Comparison of ENCODE assay signal across 9 mouse cellular contexts in genomic region chr10:42962181-42962601, GRCm38 (mm10).
DNase-seq lines count a peak whose midpoint lies in the region; ATAC-seq and TF ChIP-seq lines count a peak whose summit lies in the region.
"Had no signal": no experiment of that assay in that cellular context is flagged by ENCODE, and none has a peak within 500 bp of the region (broad histone marks: within the 10 kb centered on the region; RNA-seq: fewer than 3 reads in every experiment).

No protein-coding gene starts in this region.

- no peak overlapping the region for H3K4me2 ChIP-seq in lung, postnatal 0 days (replicated peaks; ENCODE audit: low read depth, low read length)
- H3K4me2 ChIP-seq in embryonic facial prominence, embryonic 12.5 days (replicated peaks), result no peak overlapping the region
- peak overlapping the region; percentile 51 for H3K4me2 ChIP-seq in liver, postnatal 0 days (ENCODE audit: low read depth, low read length)
- no peak overlapping the region for H3K4me2 ChIP-seq in midbrain, embryonic 11.5 days
- H3K4me2 ChIP-seq: hindbrain, embryonic 15.5 days had no signal

- H3K36me3 ChIP-seq in lung, postnatal 0 days (ENCODE audit: insufficient read depth, low read length), result no peaks in the 10 kb centered on the region
- no peaks in the 10 kb centered on the region for H3K36me3 ChIP-seq in embryonic facial prominence, embryonic 12.5 days
- H3K36me3 ChIP-seq in liver, postnatal 0 days (replicated peaks; ENCODE audit: insufficient read depth, low read length), result no peaks in the 10 kb centered on the region
- H3K36me3 ChIP-seq in midbrain, embryonic 11.5 days (ENCODE audit: control insufficient read depth, insufficient read depth, low read length), result no peaks in the 10 kb centered on the region
- H3K36me3 ChIP-seq: hindbrain, embryonic 15.5 days had no signal

- no peak for DNase-seq in lung, postnatal 0 days (ENCODE audit: low spot score)
- DNase-seq in lung, postnatal 36 days, result no peak
- DNase-seq in liver, postnatal 0 days, result no peak
- DNase-seq in thymus, postnatal 36 days, result peak; percentile 24 to 29
- no peak for DNase-seq in midbrain, embryonic 11.5 days (ENCODE audit: low spot score, missing footprints)
- no peak for DNase-seq in left cerebral cortex, adult 18-20 months (ENCODE audit: low spot score in 2 of 2)
- DNase-seq: adrenal gland, postnatal 14 days had no signal

- H3K27me3 ChIP-seq in lung, postnatal 0 days (replicated peaks; ENCODE audit: insufficient read depth, low read length), result no peaks in the 10 kb centered on the region
- H3K27me3 ChIP-seq in embryonic facial prominence, embryonic 12.5 days, result 0 out of 2 replicates have a peak, but pooled peaks cover 5% of the 10 kb centered on the region
- H3K27me3 ChIP-seq in liver, postnatal 0 days (ENCODE audit: insufficient read depth, low read length), result peaks cover 4% of the 10 kb centered on the region; the same call in 1 of the 2 replicates
- H3K27me3 ChIP-seq in midbrain, embryonic 11.5 days (ENCODE audit: control insufficient read depth, insufficient read depth, low read length), result peaks cover 3% of the 10 kb centered on the region; the same call in 1 of the 2 replicates
- H3K27me3 ChIP-seq: hindbrain, embryonic 15.5 days had no signal

- no peak for TF ChIP-seq EP300 in lung, postnatal 0 days (IDR thresholded peaks at IDR 0.05)
- TF ChIP-seq EP300 in liver, postnatal 0 days (IDR thresholded peaks at IDR 0.05; ENCODE audit: low read depth), result no peak

- H3K4me1 ChIP-seq in lung, postnatal 0 days (ENCODE audit: insufficient read depth, low read depth, low read length), result no peaks in the 10 kb centered on the region
- peaks cover 26% of the 10 kb centered on the region for H3K4me1 ChIP-seq in embryonic facial prominence, embryonic 12.5 days
- H3K4me1 ChIP-seq in liver, postnatal 0 days (ENCODE audit: insufficient read depth), result peaks cover 13% of the 10 kb centered on the region
- H3K4me1 ChIP-seq in midbrain, embryonic 11.5 days (ENCODE audit: control insufficient read depth, insufficient read depth, low read length), result peaks cover 5% of the 10 kb centered on the region

- no peak overlapping the region for H3K4me3 ChIP-seq in lung, postnatal 0 days (ENCODE audit: low read depth, low read length)
- no peak overlapping the region for H3K4me3 ChIP-seq in embryonic facial prominence, embryonic 12.5 days
- H3K4me3 ChIP-seq in liver, postnatal 0 days (ENCODE audit: low read depth, low read length), result peak overlapping the region; percentile 22; the same call in 1 of the 2 replicates
- H3K4me3 ChIP-seq in midbrain, embryonic 11.5 days (ENCODE audit: low read depth, low read length), result no peak overlapping the region
- H3K4me3 ChIP-seq: hindbrain, embryonic 15.5 days had no signal

- ATAC-seq in lung, postnatal 0 days, result peak; percentile 46
- ATAC-seq in embryonic facial prominence, embryonic 12.5 days (ENCODE audit: insufficient number of reproducible peaks, insufficient read depth, low FRiP score, low TSS enrichment), result no peak
- ATAC-seq in liver, postnatal 0 days, result no peak
- ATAC-seq in midbrain, embryonic 11.5 days (ENCODE audit: low FRiP score), result no peak

- H3K9ac ChIP-seq in lung, postnatal 0 days (replicated peaks; ENCODE audit: low read depth), result no peak overlapping the region
- no peak overlapping the region for H3K9ac ChIP-seq in embryonic facial prominence, embryonic 12.5 days
- H3K9ac ChIP-seq in liver, postnatal 0 days (replicated peaks), result no peak overlapping the region
- H3K9ac ChIP-seq in midbrain, embryonic 11.5 days (ENCODE audit: low read length), result no peak overlapping the region
- H3K9ac ChIP-seq: hindbrain, embryonic 15.5 days had no signal

- no peaks in the 10 kb centered on the region for H3K9me3 ChIP-seq in lung, postnatal 0 days (ENCODE audit: low read length)
- no peaks in the 10 kb centered on the region for H3K9me3 ChIP-seq in embryonic facial prominence, embryonic 12.5 days
- no peaks in the 10 kb centered on the region for H3K9me3 ChIP-seq in liver, postnatal 0 days (ENCODE audit: low read length)
- H3K9me3 ChIP-seq in midbrain, embryonic 11.5 days (ENCODE audit: control insufficient read depth, low read length), result no peaks in the 10 kb centered on the region
- H3K9me3 ChIP-seq: hindbrain, embryonic 15.5 days had no signal

- WGBS in lung, postnatal 0 days, result 56% methylated on average over 6 of the region's 6 CpGs
- 52% methylated on average over 6 of the region's 6 CpGs for WGBS in embryonic facial prominence, embryonic 12.5 days
- 23% methylated on average over 6 of the region's 6 CpGs for WGBS in liver, postnatal 0 days (ENCODE audit: insufficient replicate concordance)
- WGBS in midbrain, embryonic 11.5 days, result 85% methylated on average over 6 of the region's 6 CpGs

- no peak for TF ChIP-seq CTCF in lung, postnatal 0 days (IDR thresholded peaks at IDR 0.05)
- no peak for TF ChIP-seq CTCF in liver, postnatal 0 days (IDR thresholded peaks at IDR 0.05; ENCODE audit: low read depth)

- H3K27ac ChIP-seq in lung, postnatal 0 days (ENCODE audit: low read length), result no peak overlapping the region; the same call in 1 of the 2 replicates
- H3K27ac ChIP-seq in embryonic facial prominence, embryonic 12.5 days, result 0 out of 2 replicates have a peak overlapping the region, but pooled peaks have one; percentile 55
- 0 out of 2 replicates have a peak overlapping the region, but pooled peaks have one; percentile 16 for H3K27ac ChIP-seq in liver, postnatal 0 days (ENCODE audit: low read depth)
- H3K27ac ChIP-seq in midbrain, embryonic 11.5 days (ENCODE audit: low read depth, low read length), result no peak overlapping the region
- H3K27ac ChIP-seq: hindbrain, embryonic 15.5 days had no signal

Comparison
In these comparisons a context has a peak if more than half of its experiments do, and no peak if none do; other contexts are left out.
1. DNase-seq: peak in thymus, postnatal 36 days (2 of 2); none in lung, postnatal 0 days (single experiment), lung, postnatal 36 days (single experiment), liver, postnatal 0 days (single experiment), midbrain, embryonic 11.5 days (single experiment) and left cerebral cortex, adult 18-20 months (0 of 2).
2. H3K27ac ChIP-seq: peak in embryonic facial prominence, embryonic 12.5 days (single experiment) and liver, postnatal 0 days (single experiment); none in lung, postnatal 0 days (single experiment) and midbrain, embryonic 11.5 days (single experiment).